Mouse (Mus musculus): ENCODE results near the gene Nln. TPM values are rescaled to one million over a fixed set of nuclear protein-coding genes. Genes with fewer than 3 reads are reported as not detected.

Nln gene
- polyA plus RNA-seq, 2 experiments: 5.3 to 13.7 TPM

- Histone ChIP-seq H3K4me1 (replicated peaks; ENCODE audit: control insufficient read depth in 2 of 2, insufficient read depth in 2 of 2, low read length in 1 of 2) (peaks cover 0 to 9% of the 10 kb centered on the region in 2 experiments; a peak in 2 of 4 replicates), H3K36me3 (replicated peaks; ENCODE audit: control insufficient read depth, insufficient read depth, low read depth) (no peaks in the 10 kb centered on the region), H3K27me3 (ENCODE audit: control insufficient read depth, insufficient read depth, low read length) (no peaks in the 10 kb centered on the region), H3K9ac (replicated peaks) (no peak overlapping the region), H3K9me3 (ENCODE audit: control insufficient read depth, low read length) (no peaks in the 10 kb centered on the region), H3K4me3 (ENCODE audit: insufficient read depth in 1 of 2, low read depth in 2 of 2, low read length in 2 of 2) (no peak overlapping the region), H3K4me2 (ENCODE audit: low read depth) (no peak overlapping the region), H3K27ac (no peak overlapping the region)
- WGBS (ENCODE audit: insufficient replicate concordance): 54% methylated on average over 8 of the region's 8 CpGs
- DNase-seq (ENCODE audit: low read depth in 3 of 3, low spot score in 3 of 3): no peak
- no peak for ATAC-seq (ENCODE audit: insufficient read depth)
- TF ChIP-seq CTCF (IDR thresholded peaks at IDR 0.05; ENCODE audit: low read depth): no peak
- no peak for TF ChIP-seq EP300 (IDR thresholded peaks at IDR 0.05; ENCODE audit: low read depth)
Observed at GRCm38 (mm10) chr13:103993142-103994084, 116.0 kb downstream of the Nln start.

- DNase-seq (ENCODE audit: low read depth in 3 of 3, low spot score in 3 of 3): no peak
- no peak overlapping the region for H3K27ac ChIP-seq
- H3K9me3 ChIP-seq (ENCODE audit: control insufficient read depth, low read length): no peaks in the 10 kb centered on the region
- WGBS (ENCODE audit: insufficient replicate concordance): 65% methylated on average over 4 of the region's 4 CpGs
- TF ChIP-seq EP300 (IDR thresholded peaks at IDR 0.05; ENCODE audit: low read depth) (no peak), CTCF (IDR thresholded peaks at IDR 0.05; ENCODE audit: low read depth) (no peak)
- H3K4me3 ChIP-seq (ENCODE audit: insufficient read depth in 1 of 2, low read depth in 2 of 2, low read length in 2 of 2): no peak overlapping the region
- no peak overlapping the region for H3K9ac ChIP-seq (replicated peaks)
- no peaks in the 10 kb centered on the region for H3K36me3 ChIP-seq (replicated peaks; ENCODE audit: control insufficient read depth, insufficient read depth, low read depth)
- no peaks in the 10 kb centered on the region for H3K27me3 ChIP-seq (ENCODE audit: control insufficient read depth, insufficient read depth, low read length)
- H3K4me2 ChIP-seq (ENCODE audit: low read depth): no peak overlapping the region
- no peak for ATAC-seq (ENCODE audit: insufficient read depth)
- H3K4me1 ChIP-seq (replicated peaks; ENCODE audit: control insufficient read depth in 2 of 2, insufficient read depth in 2 of 2, low read length in 1 of 2): no peaks in the 10 kb centered on the region
Observed at GRCm38 (mm10) chr13:103986660-103987059, 122.8 kb downstream of the Nln start.

GRCm38 (mm10) chr13:103985510-103986278 is 123.7 kb downstream of the Nln start:
- no peak overlapping the region for H3K4me3 ChIP-seq (ENCODE audit: insufficient read depth in 1 of 2, low read depth in 2 of 2, low read length in 2 of 2)
- WGBS (ENCODE audit: insufficient replicate concordance): 69% methylated on average over 20 of the region's 20 CpGs
- no peak overlapping the region for H3K4me2 ChIP-seq (ENCODE audit: low read depth)
- H3K9ac ChIP-seq (replicated peaks): no peak overlapping the region
- H3K27ac ChIP-seq: no peak overlapping the region
- ATAC-seq (ENCODE audit: insufficient read depth) (no peak), DNase-seq (ENCODE audit: low read depth in 3 of 3, low spot score in 3 of 3) (no peak)
- H3K9me3 ChIP-seq (ENCODE audit: control insufficient read depth, low read length): no peaks in the 10 kb centered on the region
- no peaks in the 10 kb centered on the region for H3K27me3 ChIP-seq (ENCODE audit: control insufficient read depth, insufficient read depth, low read length)
- TF ChIP-seq EP300 (IDR thresholded peaks at IDR 0.05; ENCODE audit: low read depth) (no peak), CTCF (IDR thresholded peaks at IDR 0.05; ENCODE audit: low read depth) (no peak)
- H3K36me3 ChIP-seq (replicated peaks; ENCODE audit: control insufficient read depth, insufficient read depth, low read depth): no peaks in the 10 kb centered on the region
- H3K4me1 ChIP-seq (replicated peaks; ENCODE audit: control insufficient read depth in 2 of 2, insufficient read depth in 2 of 2, low read length in 1 of 2): no peaks in the 10 kb centered on the region

- Histone ChIP-seq H3K36me3 (replicated peaks; ENCODE audit: control insufficient read depth, insufficient read depth, low read depth) (no peaks in the 10 kb centered on the region), H3K9ac (replicated peaks) (no peak overlapping the region), H3K4me2 (ENCODE audit: low read depth) (no peak overlapping the region), H3K4me1 (replicated peaks; ENCODE audit: control insufficient read depth in 2 of 2, insufficient read depth in 2 of 2, low read length in 1 of 2) (no peaks in the 10 kb centered on the region), H3K4me3 (ENCODE audit: insufficient read depth in 1 of 2, low read depth in 2 of 2, low read length in 2 of 2) (no peak overlapping the region), H3K27me3 (ENCODE audit: control insufficient read depth, insufficient read depth, low read length) (no peaks in the 10 kb centered on the region), H3K27ac (no peak overlapping the region), H3K9me3 (ENCODE audit: control insufficient read depth, low read length) (no peaks in the 10 kb centered on the region)
- no peak for ATAC-seq (ENCODE audit: insufficient read depth)
- no peak for DNase-seq (ENCODE audit: low read depth in 3 of 3, low spot score in 3 of 3)
- TF ChIP-seq EP300 (IDR thresholded peaks at IDR 0.05; ENCODE audit: low read depth) (no peak), CTCF (IDR thresholded peaks at IDR 0.05; ENCODE audit: low read depth) (peak; percentile 28; the same call in 1 of the 2 replicates)
- 78% methylated on average over 3 of the region's 3 CpGs for WGBS (ENCODE audit: insufficient replicate concordance)
Observed at GRCm38 (mm10) chr13:103982376-103982775, 127.0 kb downstream of the Nln start.

- WGBS (ENCODE audit: insufficient replicate concordance): 55% methylated on average over 5 of the region's 5 CpGs
Observed at GRCm38 (mm10) chr13:103980414-103980813, 129.0 kb downstream of the Nln start.

More at GRCm38 (mm10) chr13:103980414-103980813, 129.0 kb downstream of the Nln start:
- DNase-seq (ENCODE audit: low read depth in 3 of 3, low spot score in 3 of 3) (no peak), ATAC-seq (ENCODE audit: insufficient read depth) (no peak)
- no peak overlapping the region for H3K4me2 ChIP-seq (ENCODE audit: low read depth)
- H3K9me3 ChIP-seq (ENCODE audit: control insufficient read depth, low read length): no peaks in the 10 kb centered on the region
- H3K4me1 ChIP-seq (replicated peaks; ENCODE audit: control insufficient read depth in 2 of 2, insufficient read depth in 2 of 2, low read length in 1 of 2): no peaks in the 10 kb centered on the region
- H3K36me3 ChIP-seq (replicated peaks; ENCODE audit: control insufficient read depth, insufficient read depth, low read depth): no peaks in the 10 kb centered on the region
- no peak overlapping the region for H3K27ac ChIP-seq
- no peak for TF ChIP-seq CTCF (IDR thresholded peaks at IDR 0.05; ENCODE audit: low read depth)
- TF ChIP-seq EP300 (IDR thresholded peaks at IDR 0.05; ENCODE audit: low read depth): no peak
- H3K27me3 ChIP-seq (ENCODE audit: control insufficient read depth, insufficient read depth, low read length): no peaks in the 10 kb centered on the region
- no peak overlapping the region for H3K4me3 ChIP-seq (ENCODE audit: insufficient read depth in 1 of 2, low read depth in 2 of 2, low read length in 2 of 2)
- no peak overlapping the region for H3K9ac ChIP-seq (replicated peaks)
